Mouse (Mus musculus): ENCODE data around the gene Slc25a25.

GRCm38 (mm10) chr2:32440632-32441031 lies 10.6 kb downstream of the Slc25a25 start:
- TF ChIP-seq CTCF (conservative IDR thresholded peaks at IDR 0.05; ENCODE audit: low read length) (no peak), NANOG (IDR thresholded peaks at IDR 0.05; ENCODE audit: borderline replicate concordance, low read length) (no peak)

All from E14TG2a.4 (cell line).